Mouse (Mus musculus) c-Kit-negative CD71-positive TER-119-positive erythroid progenitor cells, embryonic 14.5 days (primary cell): ENCODE measurements around the gene Efcab1.

Experiments used
- DNase-seq: peaks from one replicate; pipeline ENCODE4 v3.0.0-alpha.2; 2013; ENCODE audit warnings: low read depth, low spot score

The Efcab1 gene

GRCm38 (mm10) chr16:14992461-14993107 lies 86.2 kb downstream of the Efcab1 start:
- DNase-seq, result no peak

- no peak for DNase-seq
These were observed 108.3 kb downstream of the Efcab1 start for GRCm38 (mm10) chr16:15014724-15015123.
